Mouse (Mus musculus): Measurements from ENCODE around the gene Stk26. TPM values are rescaled to one million over a fixed set of nuclear protein-coding genes. Genes with fewer than 3 reads are reported as not detected.

Gene Stk26
- polyA plus RNA-seq (2014; fragmentation: Nextera tagmentation; extraction: Ambion mirVana): 0.89 and 1.1 TPM in 2 replicates

GRCm38 (mm10) chrX:50840847-50841560, at the start of gene Stk26:
TSS of gene Stk26 (plus strand) at chrX:50841047.
- Histone ChIP-seq H3K9me3 (replicated peaks; ENCODE audit: control insufficient read depth, low read length) (no peaks in the 10 kb centered on the region), H3K9ac (ENCODE audit: low read length) (peak within 1 kb of the TSS; percentile 47), H3K4me2 (ENCODE audit: low read length) (peak within 1 kb of the TSS; percentile 76), H3K27ac (ENCODE audit: low read depth, low read length) (no peak within 1 kb of the TSS), H3K36me3 (ENCODE audit: control insufficient read depth, insufficient read depth, low read length) (no peaks in the 10 kb centered on the region), H3K27me3 (replicated peaks; ENCODE audit: control insufficient read depth, insufficient read depth, low read length) (no peaks in the 10 kb centered on the region), H3K4me1 (ENCODE audit: control insufficient read depth, insufficient read depth, low read length) (no peaks in the 10 kb centered on the region), H3K4me3 (ENCODE audit: low read depth, low read length) (peak within 1 kb of the TSS; percentile 39)
- WGBS: 28% methylated on average over 31 of the region's 31 CpGs
- peak; percentile 92 for ATAC-seq
- DNase-seq (ENCODE audit: low spot score): peak; percentile 45

GRCm38 (mm10) chrX:50793005-50793680, 47.7 kb upstream of the Stk26 start:
- DNase-seq (ENCODE audit: low spot score): no peak
- Histone ChIP-seq H3K4me1 (ENCODE audit: control insufficient read depth, insufficient read depth, low read length) (no peaks in the 10 kb centered on the region), H3K4me3 (ENCODE audit: low read depth, low read length) (no peak overlapping the region), H3K9me3 (replicated peaks; ENCODE audit: control insufficient read depth, low read length) (no peaks in the 10 kb centered on the region), H3K4me2 (ENCODE audit: low read length) (no peak overlapping the region), H3K9ac (ENCODE audit: low read length) (no peak overlapping the region), H3K27me3 (replicated peaks; ENCODE audit: control insufficient read depth, insufficient read depth, low read length) (no peaks in the 10 kb centered on the region), H3K36me3 (ENCODE audit: control insufficient read depth, insufficient read depth, low read length) (no peaks in the 10 kb centered on the region), H3K27ac (ENCODE audit: low read depth, low read length) (no peak overlapping the region)
- no peak for ATAC-seq
- WGBS: 65% methylated on average over 4 of the region's 4 CpGs

- Histone ChIP-seq H3K4me3 (ENCODE audit: low read depth, low read length) (no peak overlapping the region), H3K27me3 (replicated peaks; ENCODE audit: control insufficient read depth, insufficient read depth, low read length) (no peaks in the 10 kb centered on the region), H3K9me3 (replicated peaks; ENCODE audit: control insufficient read depth, low read length) (no peaks in the 10 kb centered on the region), H3K27ac (ENCODE audit: low read depth, low read length) (no peak overlapping the region), H3K9ac (ENCODE audit: low read length) (no peak overlapping the region), H3K36me3 (ENCODE audit: control insufficient read depth, insufficient read depth, low read length) (no peaks in the 10 kb centered on the region), H3K4me2 (ENCODE audit: low read length) (no peak overlapping the region), H3K4me1 (ENCODE audit: control insufficient read depth, insufficient read depth, low read length) (no peaks in the 10 kb centered on the region)
- 65% methylated on average over 1 of the region's 1 CpGs for WGBS
- DNase-seq (ENCODE audit: low spot score) (peak; percentile 11), ATAC-seq (no peak; the same call in 1 of the 2 replicates)
Observed at GRCm38 (mm10) chrX:50797798-50798197, 43.0 kb upstream of the Stk26 start.

GRCm38 (mm10) chrX:50798571-50798970, 42.3 kb upstream of the Stk26 start:
- peak; percentile 19 for DNase-seq (ENCODE audit: low spot score)

GRCm38 (mm10) chrX:50799656-50800188, 41.1 kb upstream of the Stk26 start:
- WGBS: 66% methylated on average over 8 of the region's 8 CpGs
- H3K27me3 ChIP-seq (replicated peaks; ENCODE audit: control insufficient read depth, insufficient read depth, low read length): no peaks in the 10 kb centered on the region
- H3K4me1 ChIP-seq (ENCODE audit: control insufficient read depth, insufficient read depth, low read length): no peaks in the 10 kb centered on the region
- DNase-seq (ENCODE audit: low spot score) (no peak), ATAC-seq (no peak)
- H3K4me3 ChIP-seq (ENCODE audit: low read depth, low read length): no peak overlapping the region
- no peak overlapping the region for H3K4me2 ChIP-seq (ENCODE audit: low read length)
- H3K9ac ChIP-seq (ENCODE audit: low read length): no peak overlapping the region
- no peaks in the 10 kb centered on the region for H3K9me3 ChIP-seq (replicated peaks; ENCODE audit: control insufficient read depth, low read length)
- H3K27ac ChIP-seq (ENCODE audit: low read depth, low read length): no peak overlapping the region
- H3K36me3 ChIP-seq (ENCODE audit: control insufficient read depth, insufficient read depth, low read length): no peaks in the 10 kb centered on the region

More at GRCm38 (mm10) chrX:50798571-50798970, 42.3 kb upstream of the Stk26 start:
- H3K27ac ChIP-seq (ENCODE audit: low read depth, low read length): no peak overlapping the region
- H3K4me3 ChIP-seq (ENCODE audit: low read depth, low read length): no peak overlapping the region
- 33% methylated on average over 10 of the region's 10 CpGs for WGBS
- no peaks in the 10 kb centered on the region for H3K36me3 ChIP-seq (ENCODE audit: control insufficient read depth, insufficient read depth, low read length)
- no peaks in the 10 kb centered on the region for H3K9me3 ChIP-seq (replicated peaks; ENCODE audit: control insufficient read depth, low read length)
- no peak for ATAC-seq
- no peak overlapping the region for H3K9ac ChIP-seq (ENCODE audit: low read length)
- H3K4me1 ChIP-seq (ENCODE audit: control insufficient read depth, insufficient read depth, low read length): no peaks in the 10 kb centered on the region
- no peaks in the 10 kb centered on the region for H3K27me3 ChIP-seq (replicated peaks; ENCODE audit: control insufficient read depth, insufficient read depth, low read length)
- H3K4me2 ChIP-seq (ENCODE audit: low read length): no peak overlapping the region

- no peak overlapping the region for H3K4me2 ChIP-seq (ENCODE audit: low read length)
- DNase-seq (ENCODE audit: low spot score) (no peak), ATAC-seq (no peak)
- H3K27ac ChIP-seq (ENCODE audit: low read depth, low read length): no peak overlapping the region
- 66% methylated on average over 4 of the region's 4 CpGs for WGBS
- H3K36me3 ChIP-seq (ENCODE audit: control insufficient read depth, insufficient read depth, low read length): no peaks in the 10 kb centered on the region
- H3K4me1 ChIP-seq (ENCODE audit: control insufficient read depth, insufficient read depth, low read length): no peaks in the 10 kb centered on the region
- H3K4me3 ChIP-seq (ENCODE audit: low read depth, low read length): no peak overlapping the region
- H3K27me3 ChIP-seq (replicated peaks; ENCODE audit: control insufficient read depth, insufficient read depth, low read length): no peaks in the 10 kb centered on the region
- no peak overlapping the region for H3K9ac ChIP-seq (ENCODE audit: low read length)
- H3K9me3 ChIP-seq (replicated peaks; ENCODE audit: control insufficient read depth, low read length): no peaks in the 10 kb centered on the region
Observed at GRCm38 (mm10) chrX:50805654-50806053, 35.2 kb upstream of the Stk26 start.

- no peak overlapping the region for H3K27ac ChIP-seq (ENCODE audit: low read depth, low read length)
- no peak overlapping the region for H3K9ac ChIP-seq (ENCODE audit: low read length)
- H3K4me2 ChIP-seq (ENCODE audit: low read length): no peak overlapping the region
- ATAC-seq: no peak
- 68% methylated on average over 6 of the region's 6 CpGs for WGBS
- no peaks in the 10 kb centered on the region for H3K4me1 ChIP-seq (ENCODE audit: control insufficient read depth, insufficient read depth, low read length)
- no peaks in the 10 kb centered on the region for H3K36me3 ChIP-seq (ENCODE audit: control insufficient read depth, insufficient read depth, low read length)
- DNase-seq (ENCODE audit: low spot score): no peak
- no peaks in the 10 kb centered on the region for H3K27me3 ChIP-seq (replicated peaks; ENCODE audit: control insufficient read depth, insufficient read depth, low read length)
- H3K4me3 ChIP-seq (ENCODE audit: low read depth, low read length): no peak overlapping the region
- H3K9me3 ChIP-seq (replicated peaks; ENCODE audit: control insufficient read depth, low read length): no peaks in the 10 kb centered on the region
Observed at GRCm38 (mm10) chrX:50823856-50824255, 17.0 kb upstream of the Stk26 start.

DNA sequence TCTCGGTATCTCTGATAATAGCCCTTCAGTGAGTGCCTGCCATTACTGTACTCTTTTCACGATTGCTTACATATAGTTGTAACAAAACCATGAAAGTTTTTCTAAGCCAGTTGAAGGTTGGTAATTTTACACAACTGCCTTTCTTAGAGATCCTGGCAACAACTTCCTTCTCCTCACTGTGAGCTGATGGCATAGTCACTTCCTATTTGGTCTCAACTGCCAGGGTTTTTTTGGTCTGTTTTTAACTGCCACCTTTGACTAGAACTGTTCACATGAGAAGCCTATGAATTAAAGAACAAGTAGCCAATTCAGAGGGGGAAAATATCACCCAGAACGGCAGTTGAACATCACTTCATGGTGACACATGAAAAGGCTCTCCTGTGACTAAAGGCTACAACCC, 5.3 kb upstream of the Stk26 start:
- Histone ChIP-seq H3K36me3 (ENCODE audit: control insufficient read depth, insufficient read depth, low read length) (no peaks in the 10 kb centered on the region), H3K4me2 (ENCODE audit: low read length) (no peak overlapping the region), H3K9ac (ENCODE audit: low read length) (no peak overlapping the region), H3K27ac (ENCODE audit: low read depth, low read length) (no peak overlapping the region), H3K4me1 (ENCODE audit: control insufficient read depth, insufficient read depth, low read length) (no peaks in the 10 kb centered on the region), H3K9me3 (replicated peaks; ENCODE audit: control insufficient read depth, low read length) (no peaks in the 10 kb centered on the region), H3K27me3 (replicated peaks; ENCODE audit: control insufficient read depth, insufficient read depth, low read length) (no peaks in the 10 kb centered on the region), H3K4me3 (ENCODE audit: low read depth, low read length) (no peak overlapping the region)
- 70% methylated on average over 3 of the region's 3 CpGs for WGBS
- ATAC-seq (no peak), DNase-seq (ENCODE audit: low spot score) (no peak)

Measured in forebrain, embryonic 14.5 days (tissue).